Mouse (Mus musculus) macrophage (primary cell): ENCODE measurements around the gene Rnf224. TPM values are rescaled to one million over a fixed set of nuclear protein-coding genes. Genes with fewer than 3 reads are reported as not detected.

Experiments used
- H3K27ac ChIP-seq: fragments of 350-480 bp; formaldehyde crosslinking; 2 replicates; pipeline ENCODE4 v1.9.0; 2021
- H3K36me3 ChIP-seq: fragments of 350-480 bp; formaldehyde crosslinking; 2 replicates; pipeline ENCODE4 v1.9.0; 2021; ENCODE audit errors: inconsistent target
- H3K4me3 ChIP-seq: fragments of 350-480 bp; formaldehyde crosslinking; 2 replicates; pipeline ENCODE4 v1.9.0; 2021; ENCODE audit errors: inconsistent target
- H3K79me2 ChIP-seq: fragments of 350-480 bp; formaldehyde crosslinking; 2 replicates; pipeline ENCODE4 v1.9.0; 2021; ENCODE audit errors: inconsistent target
- WGBS: methylation state at CpG from one replicate; pipeline ENCODE4 v1.1.7; 2026; ENCODE audit warnings: inconsistent platforms; ENCODE audit not compliant: missing documents; 5-methylcytosine and 5-hydroxymethylcytosine counted together
- polyA plus RNA-seq: library from polyadenylated mRNA; stranded (reverse); fragments of 250-400 nt; gene quantifications from 3 replicates; pipeline ENCODE4 v1.2.4, GENCODE M21; 2018; ENCODE audit warnings: inconsistent platforms

Rnf224 gene
- polyA plus RNA-seq, 1 experiment from 2014 or later: not detected

GRCm38 (mm10) chr2:25226864-25227263 is 9.7 kb downstream of the Rnf224 start:
- no peak overlapping the region for H3K27ac ChIP-seq
- H3K4me3 ChIP-seq: no peak overlapping the region
- WGBS: 87% methylated on average over 5 of the region's 5 CpGs
- peaks cover 13% of the 10 kb centered on the region for H3K79me2 ChIP-seq
- H3K36me3 ChIP-seq: no peaks in the 10 kb centered on the region

- Histone ChIP-seq H3K4me3 (peak overlapping the region; percentile 78), H3K79me2 (peaks cover 13% of the 10 kb centered on the region), H3K36me3 (no peaks in the 10 kb centered on the region), H3K27ac (peak overlapping the region; percentile 80)
- 88% methylated on average over 8 of the region's 8 CpGs for WGBS
Observed at GRCm38 (mm10) chr2:25225811-25226379, 10.7 kb downstream of the Rnf224 start.

GRCm38 (mm10) chr2:25224766-25225752 is 11.5 kb downstream of the Rnf224 start:
- peaks cover 13% of the 10 kb centered on the region for H3K79me2 ChIP-seq
- H3K36me3 ChIP-seq: no peaks in the 10 kb centered on the region
- WGBS: 3% methylated on average over 33 of the region's 41 CpGs
- peak overlapping the region; percentile 80 for H3K27ac ChIP-seq
- peak overlapping the region; percentile 78 for H3K4me3 ChIP-seq

GRCm38 (mm10) chr2:25224492-25224765 is 12.2 kb downstream of the Rnf224 start, which contains the start of gene Tubb4b:
Tubb4b (minus strand) TSS chr2:25224702.
- Histone ChIP-seq H3K79me2 (peaks cover 13% of the 10 kb centered on the region), H3K36me3 (no peaks in the 10 kb centered on the region), H3K4me3 (peak within 1 kb of the TSS; percentile 78), H3K27ac (peak within 1 kb of the TSS; percentile 80)
- 2% methylated on average over 17 of the region's 17 CpGs for WGBS

GRCm38 (mm10) chr2:25223681-25224491 is 12.7 kb downstream of the Rnf224 start:
- Histone ChIP-seq H3K79me2 (peaks cover 13% of the 10 kb centered on the region), H3K4me3 (peak overlapping the region; percentile 78), H3K36me3 (no peaks in the 10 kb centered on the region), H3K27ac (peak overlapping the region; percentile 68)
- under 1% methylated on average over 47 of the region's 53 CpGs for WGBS

- WGBS: 90% methylated on average over 5 of the region's 5 CpGs
- Histone ChIP-seq H3K4me3 (no peak overlapping the region), H3K36me3 (no peaks in the 10 kb centered on the region), H3K79me2 (peaks cover 13% of the 10 kb centered on the region), H3K27ac (no peak overlapping the region)
Observed at GRCm38 (mm10) chr2:25221331-25221772, 15.2 kb downstream of the Rnf224 start.

GRCm38 (mm10) chr2:25218445-25218844 is 18.1 kb downstream of the Rnf224 start, which contains the start of gene Fam166a:
Fam166a (plus strand) TSS chr2:25218745.
- Histone ChIP-seq H3K79me2 (peaks cover 6% of the 10 kb centered on the region), H3K4me3 (no peak within 1 kb of the TSS), H3K27ac (no peak within 1 kb of the TSS), H3K36me3 (no peaks in the 10 kb centered on the region)

- H3K79me2 ChIP-seq: no peaks in the 10 kb centered on the region
- no peaks in the 10 kb centered on the region for H3K36me3 ChIP-seq
- H3K27ac ChIP-seq: no peak overlapping the region
- no peak overlapping the region for H3K4me3 ChIP-seq
- 90% methylated on average over 2 of the region's 2 CpGs for WGBS
Observed at GRCm38 (mm10) chr2:25217666-25218065, 18.9 kb downstream of the Rnf224 start.

- no peaks in the 10 kb centered on the region for H3K36me3 ChIP-seq
- peaks cover 16% of the 10 kb centered on the region for H3K79me2 ChIP-seq
- H3K27ac ChIP-seq: no peak within 1 kb of the TSS
- H3K4me3 ChIP-seq: no peak within 1 kb of the TSS
- WGBS: 86% methylated on average over 3 of the region's 3 CpGs
Observed at GRCm38 (mm10) chr2:25214444-25214843, 22.1 kb downstream of the Rnf224 start, which contains the start of gene Stpg3. Stpg3 (minus strand) TSS chr2:25214637.

GRCm38 (mm10) chr2:25213266-25213865 is 23.2 kb downstream of the Rnf224 start:
- Histone ChIP-seq H3K79me2 (peaks cover 26% of the 10 kb centered on the region), H3K36me3 (peaks cover 5% of the 10 kb centered on the region; the same call in 1 of the 2 replicates), H3K27ac (no peak overlapping the region), H3K4me3 (no peak overlapping the region)
- WGBS: 89% methylated on average over 22 of the region's 23 CpGs

- H3K36me3 ChIP-seq: peaks cover 24% of the 10 kb centered on the region
- H3K4me3 ChIP-seq: peak within 1 kb of the TSS; percentile 99
- H3K79me2 ChIP-seq: peaks cover 47% of the 10 kb centered on the region
- WGBS: under 1% methylated on average over 44 of the region's 44 CpGs
- H3K27ac ChIP-seq: peak within 1 kb of the TSS; percentile 65
Observed at GRCm38 (mm10) chr2:25211121-25211670, 25.4 kb downstream of the Rnf224 start, which contains the start of gene Nelfb. Nelfb (minus strand) TSS chr2:25211489.

- under 1% methylated on average over 24 of the region's 24 CpGs for WGBS
- H3K79me2 ChIP-seq: peaks cover 52% of the 10 kb centered on the region
- H3K4me3 ChIP-seq: peak overlapping the region; percentile 99
- H3K27ac ChIP-seq: peak overlapping the region; percentile 65
- peaks cover 29% of the 10 kb centered on the region for H3K36me3 ChIP-seq
Observed at GRCm38 (mm10) chr2:25210686-25211085, 25.9 kb downstream of the Rnf224 start.

- Histone ChIP-seq H3K79me2 (peaks cover 60% of the 10 kb centered on the region), H3K36me3 (peaks cover 60% of the 10 kb centered on the region), H3K4me3 (no peak overlapping the region), H3K27ac (no peak overlapping the region)
- 91% methylated on average over 1 of the region's 1 CpGs for whole genome bisulfite sequencing
Observed at GRCm38 (mm10) chr2:25207593-25207992, 29.0 kb downstream of the Rnf224 start.
